Mouse (Mus musculus): ENCODE data around the gene Edrf1.

Edrf1 gene

DNA sequence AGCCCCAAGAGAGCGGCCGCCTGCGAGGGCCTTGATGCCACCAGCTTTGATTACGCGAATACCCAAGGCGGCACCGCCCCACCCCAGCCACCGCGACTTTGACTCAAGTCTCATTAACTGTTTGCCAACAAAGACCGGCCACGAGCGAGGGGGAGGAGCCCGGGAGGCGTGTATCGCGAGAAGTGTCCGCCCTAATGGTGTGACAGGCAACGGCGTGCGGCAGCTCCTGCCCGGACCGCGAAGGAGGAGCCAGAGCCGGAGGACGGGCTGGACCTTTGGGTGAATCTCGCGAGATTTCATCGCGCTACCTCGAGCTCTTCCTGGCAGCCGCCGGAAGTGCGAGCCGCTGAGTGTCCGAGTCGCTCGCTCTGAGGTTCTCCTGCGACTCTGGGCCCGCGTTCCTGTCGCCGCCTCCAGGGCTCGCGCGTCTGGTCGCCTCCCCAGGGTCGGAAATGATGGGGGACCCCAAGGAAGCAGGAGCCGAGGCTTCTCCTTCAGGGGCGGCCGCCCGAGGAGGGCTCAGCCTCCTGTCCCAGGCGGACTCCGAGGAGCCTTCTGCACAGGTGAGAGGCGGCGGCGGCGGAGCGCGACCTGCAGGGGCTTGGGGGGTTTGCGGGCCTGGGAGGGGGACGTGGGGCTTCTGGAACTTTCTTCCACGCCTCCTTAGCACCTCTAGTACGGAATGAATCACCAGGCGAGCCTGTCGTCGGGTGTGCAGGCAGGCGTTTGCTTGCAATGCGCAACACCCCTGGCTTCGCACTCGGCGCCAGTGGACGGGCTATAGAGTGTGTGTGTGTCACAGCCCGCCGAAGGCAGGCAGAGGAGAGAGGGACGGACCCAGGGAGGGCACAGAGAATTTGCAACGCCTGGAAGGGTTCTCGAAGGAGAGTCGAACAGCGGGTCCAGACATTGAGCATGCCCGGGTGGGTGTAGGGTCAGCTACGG lies at the start of gene Edrf1:
Gene Edrf1 (plus strand): TSS at position 183 of the 945 bp plus-strand sequence.
- peak; percentile 99 for DNase-seq (ENCODE audit: low spot score)

- no peak for DNase-seq (ENCODE audit: low spot score)
These were observed 45.6 kb upstream of the Edrf1 start for GRCm38 (mm10) chr7:133591750-133592149.

DNA sequence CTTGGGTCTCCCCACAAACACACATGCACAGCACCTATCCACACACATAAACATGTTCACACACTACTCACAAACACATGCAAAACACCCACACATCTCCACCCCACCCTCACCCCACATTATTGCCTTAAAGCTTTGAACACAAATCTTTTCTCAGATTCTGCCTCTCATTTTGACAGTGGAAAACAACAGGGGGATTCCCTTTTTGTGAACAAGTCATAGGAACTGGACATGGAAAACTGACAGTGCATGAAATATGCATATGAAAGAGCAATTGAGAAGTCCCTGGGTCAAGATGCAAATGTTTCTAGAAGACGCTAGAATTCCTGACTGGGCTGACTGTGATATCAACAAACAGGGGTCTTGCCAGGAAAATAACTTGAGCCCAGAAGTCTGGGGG lies 36.8 kb upstream of the Edrf1 start:
- DNase-seq (ENCODE audit: low spot score): no peak

GRCm38 (mm10) chr7:133602058-133602457 lies 35.3 kb upstream of the Edrf1 start, which contains the start of gene Tex36:
Gene Tex36 (minus strand): TSS chr7:133602158.
- no peak for DNase-seq (ENCODE audit: low spot score)

DNA sequence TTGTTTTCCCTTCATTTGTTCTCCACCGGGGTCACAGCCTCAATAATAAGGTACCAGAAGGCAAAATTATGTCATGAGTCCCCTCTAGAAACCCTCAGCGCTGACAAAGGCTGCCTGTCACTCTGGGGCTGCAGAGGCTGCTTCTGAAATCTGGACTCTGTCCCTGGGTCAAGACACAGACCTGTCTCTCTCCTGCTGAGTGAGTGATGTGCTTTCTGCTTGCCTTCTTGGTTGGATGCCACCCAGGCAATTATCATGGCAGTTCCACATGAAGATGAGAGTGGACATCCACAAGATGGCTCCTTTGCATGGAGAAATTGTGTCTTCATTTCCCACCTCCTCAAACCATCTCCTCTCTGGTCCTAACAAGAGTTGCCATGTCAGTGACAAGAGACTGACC lies 34.2 kb upstream of the Edrf1 start:
- DNase-seq (ENCODE audit: low spot score): no peak

DNA sequence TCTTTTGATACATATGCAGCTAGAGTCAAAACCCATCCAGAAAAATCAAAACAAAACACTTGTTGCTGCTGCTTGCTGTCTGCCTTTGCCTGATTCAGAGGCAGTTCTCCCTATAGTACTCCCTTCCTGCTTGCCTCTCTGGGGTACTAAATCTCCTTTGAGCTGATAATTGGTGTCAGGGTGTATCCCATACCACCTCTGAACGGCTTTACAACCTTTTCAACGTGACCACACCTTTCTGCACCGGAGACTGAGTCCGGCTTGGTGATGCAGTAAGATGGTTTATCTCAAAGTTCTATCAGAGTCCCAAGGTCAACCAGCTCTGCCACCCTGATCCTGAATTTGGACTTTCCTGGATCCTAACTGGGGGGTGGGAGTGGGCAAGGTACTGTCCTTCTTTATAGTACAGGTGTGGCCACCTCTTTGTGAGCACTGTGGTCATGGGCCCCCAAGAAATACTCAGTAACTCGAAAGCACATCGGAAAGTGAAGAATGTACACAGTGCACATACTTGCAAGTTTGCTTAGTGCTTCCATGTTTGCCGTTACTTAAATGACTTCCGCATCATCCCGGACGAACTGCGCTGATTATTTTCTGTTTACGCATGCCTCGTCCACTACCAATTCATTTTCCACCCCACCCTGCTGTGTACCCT lies 32.8 kb upstream of the Edrf1 start:
- DNase-seq (ENCODE audit: low spot score): no peak

DNA sequence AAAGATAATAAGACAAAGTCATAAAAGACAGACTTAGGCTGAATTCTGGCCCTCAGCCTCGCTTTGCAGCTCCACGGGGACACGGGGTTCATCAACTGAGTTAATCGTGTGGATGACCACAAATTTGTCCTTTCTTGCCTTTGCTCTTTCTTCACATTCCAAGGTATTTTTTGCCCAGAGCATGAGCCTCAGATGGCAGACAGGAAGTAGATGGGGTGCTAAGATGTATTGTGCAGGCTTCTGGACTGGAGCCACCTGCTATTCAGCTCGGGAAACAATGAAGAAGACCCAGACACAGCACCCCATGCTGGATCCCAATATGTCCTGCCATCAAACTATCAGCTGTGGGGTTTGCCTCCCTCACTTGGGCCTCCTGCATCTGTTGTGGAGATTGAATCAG lies 30.0 kb upstream of the Edrf1 start:
- DNase-seq (ENCODE audit: low spot score): no peak

- no peak for DNase-seq (ENCODE audit: low spot score)
These were observed 29.3 kb upstream of the Edrf1 start for GRCm38 (mm10) chr7:133607883-133608575.

DNA sequence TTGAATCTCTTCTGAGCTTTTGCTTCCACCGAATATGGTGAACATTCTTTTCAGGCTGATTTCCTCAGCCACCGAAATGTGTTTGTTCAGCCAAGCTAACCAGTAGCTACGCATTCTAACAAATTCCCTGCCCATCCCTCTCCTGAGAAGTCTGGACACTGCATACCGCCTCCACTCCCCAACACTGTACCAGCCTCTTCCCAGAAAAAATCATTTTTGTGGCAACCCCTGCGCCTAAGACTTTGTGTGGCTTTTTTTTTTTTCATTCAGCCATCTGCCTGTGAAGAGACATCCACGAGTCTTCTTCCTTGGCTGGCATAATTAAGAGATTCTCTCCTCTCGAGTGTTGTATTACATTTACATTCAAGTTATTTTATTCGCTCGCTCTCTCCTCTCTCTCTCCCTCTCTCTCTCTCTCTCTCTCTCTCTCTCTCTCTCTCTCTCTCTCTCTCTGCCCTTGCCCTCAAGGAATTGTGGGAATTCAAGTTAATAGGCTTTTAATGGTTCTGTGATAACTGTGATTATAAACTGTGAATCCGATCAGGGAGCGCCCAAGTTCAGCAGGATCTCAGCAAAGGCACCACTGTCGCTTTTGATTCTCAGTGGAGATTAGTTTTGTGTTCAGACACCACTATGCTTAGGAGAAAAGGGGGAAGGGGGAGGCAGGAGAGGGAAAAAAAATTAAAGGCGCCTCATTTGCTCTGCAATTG lies 28.6 kb upstream of the Edrf1 start:
- DNase-seq (ENCODE audit: low spot score): no peak

DNA sequence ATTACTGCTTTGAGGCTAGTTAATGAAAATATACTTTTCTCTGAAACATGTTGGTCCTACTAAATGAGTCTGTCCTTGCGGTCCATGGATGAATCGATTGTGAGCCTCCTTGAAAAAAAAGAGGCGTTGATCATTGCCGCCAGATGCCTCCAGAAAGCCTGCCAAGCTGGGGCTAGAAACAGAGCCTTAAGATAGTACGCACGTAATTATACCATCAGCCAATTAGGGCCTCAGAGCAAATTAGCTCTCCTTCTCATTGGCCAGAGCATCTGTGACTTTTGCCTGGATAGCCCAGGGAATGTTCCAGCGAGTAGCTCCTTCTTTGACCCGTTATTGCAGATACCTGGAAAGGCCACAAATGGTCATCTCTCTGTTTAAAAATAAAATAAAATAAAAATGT lies 27.8 kb upstream of the Edrf1 start:
- no peak for DNase-seq (ENCODE audit: low spot score)

DNA sequence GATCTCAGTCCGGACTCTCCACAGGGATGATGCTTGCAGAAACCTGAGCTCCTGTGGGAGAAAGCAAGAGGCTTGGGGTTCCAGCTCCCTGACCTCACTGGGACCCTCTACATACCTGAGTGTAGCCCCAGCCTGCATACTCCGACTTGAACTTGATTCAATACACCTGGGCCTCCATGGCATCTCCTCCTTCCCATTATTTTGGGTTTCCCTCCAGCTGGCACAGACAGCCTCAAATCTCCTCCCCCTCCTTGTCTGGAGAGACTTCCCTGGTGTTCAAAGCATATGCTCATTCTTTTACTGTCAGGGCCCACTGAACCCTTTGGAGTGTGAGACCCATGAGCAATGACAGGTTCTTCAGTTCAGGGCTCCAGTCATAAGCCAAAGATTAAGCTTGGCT lies 24.4 kb upstream of the Edrf1 start:
- DNase-seq (ENCODE audit: low spot score): no peak

DNA sequence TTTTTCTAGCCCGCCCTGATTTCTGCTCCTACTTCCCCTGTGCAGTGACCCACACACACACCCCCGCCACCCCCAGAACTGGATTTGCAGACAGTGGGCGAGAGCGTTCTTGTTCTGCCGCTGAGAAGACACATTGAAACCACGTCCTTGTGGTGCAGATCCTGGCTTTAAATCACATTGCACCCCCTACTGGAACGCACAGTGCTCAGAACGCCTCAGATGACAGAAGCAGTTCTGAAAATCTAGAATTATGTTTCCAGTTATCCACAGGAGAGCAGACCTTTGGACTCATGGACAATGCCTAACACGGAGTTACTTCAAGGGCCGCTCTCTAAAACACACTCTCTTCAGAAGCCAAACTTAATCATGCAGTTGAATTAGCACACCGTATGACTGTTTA lies 16.6 kb upstream of the Edrf1 start:
- DNase-seq (ENCODE audit: low spot score): no peak

GRCm38 (mm10) chr7:133623226-133623625 lies 14.1 kb upstream of the Edrf1 start:
- no peak for DNase-seq (ENCODE audit: low spot score)

- DNase-seq (ENCODE audit: low spot score): no peak
These were observed 10.0 kb upstream of the Edrf1 start for GRCm38 (mm10) chr7:133627184-133627936.

- no peak for DNase-seq (ENCODE audit: low spot score)
These were observed 6.5 kb upstream of the Edrf1 start for GRCm38 (mm10) chr7:133630821-133631220.

DNA sequence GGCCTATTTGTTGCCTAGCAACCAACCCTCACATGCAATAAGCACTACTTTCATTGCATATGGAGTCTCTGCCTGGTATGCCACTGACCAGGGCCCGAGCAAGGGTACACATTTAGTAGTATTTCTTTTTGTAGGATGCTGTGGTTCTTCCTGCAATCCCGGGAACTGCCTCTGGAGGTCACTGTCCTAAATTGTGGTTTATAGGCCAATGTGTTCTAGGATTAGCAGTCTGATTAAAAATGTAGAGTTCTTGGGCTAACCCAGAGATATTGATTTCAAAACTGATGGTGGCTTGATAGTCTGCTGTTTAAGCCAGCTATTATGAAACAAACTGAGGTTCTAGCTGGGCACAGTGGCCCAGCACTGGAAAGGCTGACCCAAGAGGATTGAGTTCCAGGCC lies 4.9 kb upstream of the Edrf1 start:
- DNase-seq (ENCODE audit: low spot score): no peak

- no peak for DNase-seq (ENCODE audit: low spot score)
These were observed 2.3 kb upstream of the Edrf1 start for GRCm38 (mm10) chr7:133634932-133635650.

- peak; percentile 85 for DNase-seq (ENCODE audit: low spot score)
These were observed 498 bp upstream of the Edrf1 start for GRCm38 (mm10) chr7:133636738-133637352.

GRCm38 (mm10) chr7:133638306-133638705 lies 963 bp downstream of the Edrf1 start:
- peak; percentile 21 for DNase-seq (ENCODE audit: low spot score)

DNA sequence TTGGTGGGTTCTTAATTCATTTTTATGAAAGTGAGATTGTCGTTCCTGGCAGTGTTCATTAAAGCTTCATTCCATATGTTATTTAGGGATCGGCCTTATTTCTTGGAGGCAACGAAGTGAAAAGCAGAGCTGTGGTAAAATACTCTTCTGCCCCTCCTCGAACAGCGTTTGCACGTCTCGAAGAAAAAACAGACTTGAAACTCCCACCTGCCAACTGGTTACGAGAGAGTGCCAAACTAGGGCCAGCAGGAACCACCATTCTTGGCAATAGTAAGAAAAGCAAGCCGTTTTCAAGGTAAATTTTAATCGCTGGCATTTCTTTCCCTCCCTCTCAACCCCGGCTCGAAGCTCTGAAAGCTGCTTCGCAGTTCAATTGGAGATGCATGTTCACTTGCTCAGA lies 1.5 kb downstream of the Edrf1 start:
- DNase-seq (ENCODE audit: low spot score): no peak

Measured in testis, postnatal 14 days (tissue).